Mouse (Mus musculus): Measurements from ENCODE around the gene Pdzk1ip1. TPM values are rescaled to one million over a fixed set of nuclear protein-coding genes. Genes with fewer than 3 reads are reported as not detected.
A peak's percentile ranks its signal among the peaks of the same experiment; 100 is the strongest.

Gene Pdzk1ip1
- polyA plus RNA-seq, 1 experiment from 2014 or later = 90.5 TPM

DNA sequence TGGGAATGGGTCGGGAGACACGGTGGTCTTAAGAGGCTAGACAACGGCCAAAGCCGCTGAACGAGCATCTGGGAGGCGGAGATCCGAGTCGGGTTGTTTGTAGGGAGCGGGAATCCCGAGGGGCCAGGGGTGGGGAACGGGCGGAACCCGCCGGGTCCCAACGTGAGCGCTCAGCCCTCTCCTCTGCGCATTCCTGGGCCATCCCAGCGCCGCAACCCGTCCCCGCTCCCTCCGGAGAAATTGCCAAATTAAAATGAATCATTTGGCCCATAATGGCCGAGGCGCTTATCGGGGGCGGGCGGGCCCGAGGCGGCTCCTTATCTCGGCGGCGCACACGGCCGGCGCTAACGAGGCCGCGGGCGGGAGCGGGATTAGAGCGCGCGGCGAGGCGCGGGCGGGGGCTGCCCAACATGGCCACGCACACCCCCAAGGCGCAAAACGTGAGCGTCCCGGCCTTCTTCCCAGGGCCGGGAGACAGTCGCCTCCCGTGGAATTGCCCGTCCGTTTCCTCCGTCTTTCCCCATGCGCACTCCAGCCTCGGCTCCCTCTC, 32.1 kb upstream of the Pdzk1ip1 start, which contains the start of gene Tal1:
Gene Tal1 (plus strand): TSS at position 56 of the 550 bp plus-strand sequence.
- 0 out of 2 replicates have a peak, but pooled peaks have one; percentile 13 for ATAC-seq (ENCODE audit: low FRiP score, low TSS enrichment)
- H3K4me1 ChIP-seq (ENCODE audit: control insufficient read depth, insufficient read depth, low read length) = peaks cover 8% of the 10 kb centered on the region
- H3K27me3 ChIP-seq (ENCODE audit: control insufficient read depth, insufficient read depth, low read length) = peaks cover 92% of the 10 kb centered on the region
- WGBS = 1% methylated on average over 58 of the region's 60 CpGs
- no peaks in the 10 kb centered on the region for H3K36me3 ChIP-seq (ENCODE audit: control insufficient read depth, insufficient read depth, low read length)
- H3K27ac ChIP-seq (ENCODE audit: low read depth, low read length) = peak within 1 kb of the TSS; percentile 55; the same call in 1 of the 2 replicates
- H3K9ac ChIP-seq (ENCODE audit: low read depth, low read length) = peak within 1 kb of the TSS; percentile 53
- H3K4me3 ChIP-seq (ENCODE audit: low read length) = peak within 1 kb of the TSS; percentile 41
- H3K4me2 ChIP-seq (replicated peaks; ENCODE audit: low read depth, low read length) = peak within 1 kb of the TSS; percentile 53
- H3K9me3 ChIP-seq (ENCODE audit: control insufficient read depth, low read length) = no peaks in the 10 kb centered on the region

DNA sequence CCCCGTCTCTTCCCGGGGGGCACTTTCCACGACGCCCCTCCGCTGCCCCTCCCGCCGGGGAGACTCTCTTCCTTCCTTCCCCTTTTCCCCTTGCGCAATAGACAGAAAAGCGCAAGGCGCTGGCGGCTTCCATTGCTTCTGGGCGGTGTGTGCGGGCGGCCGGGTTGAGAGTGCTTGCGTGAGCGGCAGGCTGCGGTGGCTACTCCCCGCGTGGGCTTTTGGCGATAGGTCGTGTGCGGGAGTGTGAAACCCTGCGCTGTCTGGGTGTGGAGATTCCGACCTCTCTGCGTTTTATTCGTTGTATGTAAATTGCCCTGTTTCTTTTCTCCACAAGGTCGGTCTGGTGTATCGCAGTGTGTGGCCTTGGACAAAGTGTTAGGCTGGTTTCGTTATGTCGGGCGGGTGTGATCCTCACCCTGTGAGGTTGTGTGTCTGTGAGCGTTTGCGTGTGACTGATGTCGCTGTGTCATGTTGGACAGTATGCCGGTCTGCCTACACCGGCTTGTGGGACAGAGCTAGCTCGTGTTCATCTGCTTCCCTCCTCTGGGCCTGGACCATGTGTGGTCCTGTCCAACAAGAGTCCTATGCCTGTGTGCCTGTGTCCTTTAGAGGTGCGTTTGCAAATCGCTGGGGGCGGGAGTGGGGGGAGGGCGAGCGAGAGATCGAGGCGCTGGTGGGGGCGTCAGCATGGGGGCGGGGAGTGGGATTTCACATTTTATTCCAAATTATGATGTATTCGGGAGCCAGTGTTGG, 31.4 kb upstream of the Pdzk1ip1 start:
- Histone ChIP-seq H3K9ac (ENCODE audit: low read depth, low read length) (peak overlapping the region; percentile 53), H3K27me3 (ENCODE audit: control insufficient read depth, insufficient read depth, low read length) (peaks cover 92% of the 10 kb centered on the region), H3K9me3 (ENCODE audit: control insufficient read depth, low read length) (no peaks in the 10 kb centered on the region), H3K4me3 (ENCODE audit: low read length) (peak overlapping the region; percentile 41), H3K27ac (ENCODE audit: low read depth, low read length) (peak overlapping the region; percentile 55; the same call in 1 of the 2 replicates), H3K4me2 (replicated peaks; ENCODE audit: low read depth, low read length) (peak overlapping the region; percentile 53), H3K4me1 (ENCODE audit: control insufficient read depth, insufficient read depth, low read length) (peaks cover 8% of the 10 kb centered on the region), H3K36me3 (ENCODE audit: control insufficient read depth, insufficient read depth, low read length) (no peaks in the 10 kb centered on the region)
- peak; percentile 55 for ATAC-seq (ENCODE audit: low FRiP score, low TSS enrichment)
- 1% methylated on average over 48 of the region's 48 CpGs for WGBS

DNA sequence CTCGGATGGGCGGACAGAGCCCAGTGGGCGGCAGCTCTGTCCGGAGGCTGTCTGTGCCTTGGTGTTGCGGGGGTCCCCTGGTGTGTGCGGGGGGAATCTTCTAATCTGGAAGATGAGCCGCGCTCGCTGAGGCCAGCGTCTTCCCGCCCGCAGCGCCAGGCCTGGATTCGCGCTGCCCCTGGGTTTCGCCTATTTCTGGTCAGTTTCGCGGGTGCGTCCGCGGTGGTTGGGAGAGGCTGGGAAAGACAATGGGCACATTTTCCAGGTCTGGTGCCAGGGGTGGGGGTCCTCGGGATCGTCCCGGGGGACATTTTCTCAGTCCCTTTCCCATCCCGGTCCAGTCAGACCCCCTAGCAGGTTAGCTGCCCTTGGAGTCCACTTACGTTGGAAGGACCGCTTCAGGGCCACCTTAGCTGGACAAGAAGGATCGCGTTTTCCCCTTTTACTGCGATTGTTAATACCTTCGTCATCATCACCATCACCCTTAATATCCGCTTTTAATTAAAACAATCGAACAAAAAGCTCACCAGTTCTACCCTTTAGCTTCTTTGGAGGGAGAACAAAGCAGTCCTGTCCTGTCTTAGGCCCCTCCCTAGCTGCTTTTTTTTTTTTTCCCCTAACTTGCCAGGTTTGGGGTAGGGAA, 30.7 kb upstream of the Pdzk1ip1 start:
- peak overlapping the region; percentile 53 for H3K9ac ChIP-seq (ENCODE audit: low read depth, low read length)
- WGBS = under 1% methylated on average over 33 of the region's 33 CpGs
- H3K4me1 ChIP-seq (ENCODE audit: control insufficient read depth, insufficient read depth, low read length) = peaks cover 12% of the 10 kb centered on the region
- peaks cover 93% of the 10 kb centered on the region for H3K27me3 ChIP-seq (ENCODE audit: control insufficient read depth, insufficient read depth, low read length)
- no peaks in the 10 kb centered on the region for H3K9me3 ChIP-seq (ENCODE audit: control insufficient read depth, low read length)
- peak overlapping the region; percentile 53; the same call in 1 of the 2 replicates for H3K4me2 ChIP-seq (replicated peaks; ENCODE audit: low read depth, low read length)
- H3K27ac ChIP-seq (ENCODE audit: low read depth, low read length) = peak overlapping the region; percentile 55; the same call in 1 of the 2 replicates
- H3K36me3 ChIP-seq (ENCODE audit: control insufficient read depth, insufficient read depth, low read length) = no peaks in the 10 kb centered on the region
- ATAC-seq (ENCODE audit: low FRiP score, low TSS enrichment) = no peak
- peak overlapping the region; percentile 41 for H3K4me3 ChIP-seq (ENCODE audit: low read length)

DNA sequence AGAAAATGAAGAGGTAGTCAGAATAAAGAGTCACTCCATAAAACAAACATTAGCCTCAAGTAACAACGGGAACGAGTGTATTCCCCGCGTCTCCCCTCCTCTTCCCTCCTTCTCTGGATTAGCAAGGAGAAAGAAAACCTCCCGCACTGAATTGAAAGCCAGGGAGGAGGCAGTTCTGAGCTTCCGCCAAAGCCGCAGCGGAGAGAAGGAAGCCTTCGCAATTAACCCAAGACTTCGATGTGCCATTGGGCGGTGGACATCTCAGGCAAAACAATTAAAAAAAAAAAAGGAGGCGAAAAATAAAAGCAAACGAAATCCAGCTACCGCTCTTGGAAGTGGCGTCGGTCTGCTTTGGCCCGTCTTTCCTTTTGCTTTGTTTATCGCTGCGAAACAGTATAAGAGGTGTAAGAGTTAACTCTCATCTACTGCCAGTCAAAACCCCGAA, 30.2 kb upstream of the Pdzk1ip1 start:
- Histone ChIP-seq H3K9me3 (ENCODE audit: control insufficient read depth, low read length) (no peaks in the 10 kb centered on the region), H3K27ac (ENCODE audit: low read depth, low read length) (peak overlapping the region; percentile 55; the same call in 1 of the 2 replicates), H3K9ac (ENCODE audit: low read depth, low read length) (peak overlapping the region; percentile 53; the same call in 1 of the 2 replicates), H3K4me2 (replicated peaks; ENCODE audit: low read depth, low read length) (peak overlapping the region; percentile 11; the same call in 1 of the 2 replicates), H3K36me3 (ENCODE audit: control insufficient read depth, insufficient read depth, low read length) (no peaks in the 10 kb centered on the region), H3K4me3 (ENCODE audit: low read length) (peak overlapping the region; percentile 41), H3K4me1 (ENCODE audit: control insufficient read depth, insufficient read depth, low read length) (peaks cover 16% of the 10 kb centered on the region), H3K27me3 (ENCODE audit: control insufficient read depth, insufficient read depth, low read length) (peaks cover 94% of the 10 kb centered on the region)
- no peak for ATAC-seq (ENCODE audit: low FRiP score, low TSS enrichment)
- WGBS = 1% methylated on average over 20 of the region's 20 CpGs

DNA sequence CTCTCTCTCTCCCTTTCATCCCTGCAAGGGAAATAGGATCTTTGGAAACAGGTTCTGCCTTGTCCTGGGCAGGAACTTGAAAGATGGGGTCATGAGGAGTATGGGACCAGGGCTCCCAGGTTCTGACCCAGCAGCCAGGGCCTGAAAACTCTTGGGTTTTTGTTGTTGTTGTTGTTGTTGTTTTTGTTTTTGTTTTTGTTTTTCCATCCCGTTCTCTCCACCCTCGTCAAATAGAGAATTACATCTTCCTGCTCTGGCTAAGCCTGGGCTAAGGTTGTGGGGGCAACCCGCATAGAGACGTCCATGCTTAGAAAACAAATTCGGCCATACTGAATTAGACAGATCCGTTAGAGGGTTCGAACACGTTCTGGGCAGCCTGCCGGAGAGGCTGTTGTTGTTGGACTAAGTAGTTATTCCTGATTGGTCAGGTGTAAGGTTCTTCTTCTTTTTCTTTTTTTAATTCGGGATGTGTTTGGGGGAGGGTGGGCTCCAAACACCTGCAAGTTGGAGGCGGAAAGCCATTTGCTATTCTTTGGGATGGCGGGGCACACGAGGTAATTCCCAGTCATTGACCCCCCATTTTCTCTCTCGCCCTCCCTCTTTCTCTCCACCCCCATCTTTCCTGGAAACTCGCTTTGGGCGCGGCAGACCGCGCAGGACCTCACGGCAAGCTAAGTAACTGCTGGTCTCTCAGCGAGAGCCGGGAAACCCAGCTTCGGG, 29.5 kb upstream of the Pdzk1ip1 start:
- no peak for ATAC-seq (ENCODE audit: low FRiP score, low TSS enrichment)
- peaks cover 94% of the 10 kb centered on the region for H3K27me3 ChIP-seq (ENCODE audit: control insufficient read depth, insufficient read depth, low read length)
- WGBS = 1% methylated on average over 23 of the region's 23 CpGs
- H3K9ac ChIP-seq (ENCODE audit: low read depth, low read length) = no peak overlapping the region
- peak overlapping the region; percentile 63; the same call in 1 of the 2 replicates for H3K27ac ChIP-seq (ENCODE audit: low read depth, low read length)
- no peaks in the 10 kb centered on the region for H3K36me3 ChIP-seq (ENCODE audit: control insufficient read depth, insufficient read depth, low read length)
- H3K9me3 ChIP-seq (ENCODE audit: control insufficient read depth, low read length) = no peaks in the 10 kb centered on the region
- H3K4me3 ChIP-seq (ENCODE audit: low read length) = peak overlapping the region; percentile 19; the same call in 1 of the 2 replicates
- H3K4me2 ChIP-seq (replicated peaks; ENCODE audit: low read depth, low read length) = peak overlapping the region; percentile 20; the same call in 1 of the 2 replicates
- H3K4me1 ChIP-seq (ENCODE audit: control insufficient read depth, insufficient read depth, low read length) = peaks cover 18% of the 10 kb centered on the region

DNA sequence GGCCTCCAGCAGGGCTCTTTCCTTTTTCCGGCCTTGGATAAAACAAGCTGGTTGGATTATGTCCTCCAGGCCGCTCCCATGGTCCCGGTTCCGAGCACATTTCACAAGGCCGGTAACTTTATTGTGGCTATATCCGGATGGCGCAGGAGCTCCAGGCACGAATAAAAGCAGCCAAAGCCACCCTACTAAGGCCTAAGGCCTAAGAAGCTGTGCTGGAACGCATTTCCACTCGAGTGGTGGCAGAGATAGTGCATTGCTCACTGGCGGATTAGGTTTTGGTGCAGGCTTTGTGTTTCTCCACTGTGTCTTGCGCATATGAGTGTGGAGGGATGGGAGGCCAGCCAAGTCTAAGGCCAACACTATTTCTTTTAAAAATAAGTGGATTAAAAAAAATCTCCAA, 28.6 kb upstream of the Pdzk1ip1 start:
- Histone ChIP-seq H3K27ac (ENCODE audit: low read depth, low read length) (no peak overlapping the region), H3K36me3 (ENCODE audit: control insufficient read depth, insufficient read depth, low read length) (no peaks in the 10 kb centered on the region), H3K4me2 (replicated peaks; ENCODE audit: low read depth, low read length) (peak overlapping the region; percentile 18; the same call in 1 of the 2 replicates), H3K4me1 (ENCODE audit: control insufficient read depth, insufficient read depth, low read length) (peaks cover 18% of the 10 kb centered on the region), H3K9me3 (ENCODE audit: control insufficient read depth, low read length) (no peaks in the 10 kb centered on the region), H3K27me3 (ENCODE audit: control insufficient read depth, insufficient read depth, low read length) (peaks cover 94% of the 10 kb centered on the region), H3K4me3 (ENCODE audit: low read length) (peak overlapping the region; percentile 14; the same call in 1 of the 2 replicates), H3K9ac (ENCODE audit: low read depth, low read length) (peak overlapping the region; percentile 25; the same call in 1 of the 2 replicates)
- no peak for ATAC-seq (ENCODE audit: low FRiP score, low TSS enrichment)
- WGBS = 9% methylated on average over 12 of the region's 12 CpGs

DNA sequence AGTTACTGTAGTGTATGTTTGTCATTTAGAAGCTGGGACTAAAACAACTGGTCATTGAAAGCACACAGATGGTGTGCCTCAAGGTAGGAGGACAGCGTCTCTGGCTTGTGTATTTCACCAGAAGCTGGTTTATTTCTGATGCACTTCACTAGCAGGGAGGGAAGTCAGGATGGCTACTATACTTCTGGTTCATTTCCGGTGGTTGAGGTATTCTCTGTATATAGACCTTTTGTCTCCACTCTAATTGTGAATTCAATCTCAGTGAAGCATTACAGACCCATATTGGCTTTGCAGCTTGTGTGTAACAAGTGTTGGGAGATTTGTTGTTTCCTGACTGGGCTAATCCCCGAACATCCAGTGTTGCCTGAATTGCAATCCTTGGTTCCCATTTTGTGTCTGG, 27.8 kb upstream of the Pdzk1ip1 start:
- no peaks in the 10 kb centered on the region for H3K9me3 ChIP-seq (ENCODE audit: control insufficient read depth, low read length)
- peak overlapping the region; percentile 18; the same call in 1 of the 2 replicates for H3K4me2 ChIP-seq (replicated peaks; ENCODE audit: low read depth, low read length)
- no peak overlapping the region for H3K27ac ChIP-seq (ENCODE audit: low read depth, low read length)
- no peaks in the 10 kb centered on the region for H3K36me3 ChIP-seq (ENCODE audit: control insufficient read depth, insufficient read depth, low read length)
- H3K4me3 ChIP-seq (ENCODE audit: low read length) = peak overlapping the region; percentile 14; the same call in 1 of the 2 replicates
- no peak overlapping the region for H3K9ac ChIP-seq (ENCODE audit: low read depth, low read length)
- H3K4me1 ChIP-seq (ENCODE audit: control insufficient read depth, insufficient read depth, low read length) = peaks cover 18% of the 10 kb centered on the region
- H3K27me3 ChIP-seq (ENCODE audit: control insufficient read depth, insufficient read depth, low read length) = peaks cover 94% of the 10 kb centered on the region
- 11% methylated on average over 3 of the region's 3 CpGs for WGBS
- ATAC-seq (ENCODE audit: low FRiP score, low TSS enrichment) = no peak

DNA sequence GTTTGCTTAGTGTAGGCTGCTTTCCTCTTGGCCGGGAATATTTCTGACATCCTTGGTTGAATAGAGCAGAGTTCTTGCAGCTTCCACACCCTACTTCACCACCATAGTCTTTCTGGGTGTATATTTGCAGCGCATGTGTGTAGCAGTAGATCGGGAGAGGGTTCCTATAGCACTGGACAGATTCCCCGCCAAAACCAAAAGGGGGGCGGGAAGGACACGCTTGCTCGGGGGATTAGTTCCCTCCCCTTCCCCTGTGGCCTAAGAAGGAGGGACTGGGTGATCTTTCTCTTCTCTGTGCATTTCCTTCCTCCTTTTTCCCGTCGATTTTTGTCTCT, 26.0 kb upstream of the Pdzk1ip1 start:
- H3K9me3 ChIP-seq (ENCODE audit: control insufficient read depth, low read length) = no peaks in the 10 kb centered on the region
- peak overlapping the region; percentile 56 for H3K4me3 ChIP-seq (ENCODE audit: low read length)
- no peak for ATAC-seq (ENCODE audit: low FRiP score, low TSS enrichment)
- H3K4me1 ChIP-seq (ENCODE audit: control insufficient read depth, insufficient read depth, low read length) = peaks cover 9% of the 10 kb centered on the region; the same call in 1 of the 2 replicates
- peak overlapping the region; percentile 95 for H3K4me2 ChIP-seq (replicated peaks; ENCODE audit: low read depth, low read length)
- WGBS = 2% methylated on average over 9 of the region's 9 CpGs
- peak overlapping the region; percentile 54; the same call in 1 of the 2 replicates for H3K9ac ChIP-seq (ENCODE audit: low read depth, low read length)
- no peak overlapping the region for H3K27ac ChIP-seq (ENCODE audit: low read depth, low read length)
- peaks cover 88% of the 10 kb centered on the region for H3K27me3 ChIP-seq (ENCODE audit: control insufficient read depth, insufficient read depth, low read length)
- no peaks in the 10 kb centered on the region for H3K36me3 ChIP-seq (ENCODE audit: control insufficient read depth, insufficient read depth, low read length)

All from kidney, embryonic 14.5 days (tissue).